16 mouse cellular contexts compared by ENCODE assay signal in the genomic region with DNA sequence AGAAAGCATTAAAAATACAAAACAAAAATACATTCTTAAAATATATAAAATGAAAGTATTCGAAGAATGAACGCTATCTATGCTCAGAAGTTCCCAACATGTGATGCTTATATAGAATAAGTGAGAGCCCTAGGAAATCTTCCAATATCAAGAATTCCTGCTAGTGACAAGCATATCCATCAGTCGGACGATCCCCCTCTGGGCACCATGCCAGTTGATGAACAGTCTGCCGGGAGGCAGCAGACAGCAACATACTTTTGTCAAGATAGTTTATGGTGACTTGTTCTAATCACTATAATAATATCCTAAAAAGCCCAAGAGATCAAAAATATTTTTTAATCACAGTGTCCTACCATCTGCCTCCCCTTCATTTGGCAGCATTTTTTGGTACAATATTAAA.
A peak's percentile ranks its signal among the peaks of the same experiment; 100 is the strongest.
DNase-seq lines count a peak whose midpoint lies in the region; ATAC-seq and TF ChIP-seq lines count a peak whose summit lies in the region.
"Had no signal": no experiment of that assay in that cellular context is flagged by ENCODE, and none has a peak within 500 bp of the region (broad histone marks: within the 10 kb centered on the region; RNA-seq: fewer than 3 reads in every experiment).

No protein-coding gene starts in this region.

- H3K27ac ChIP-seq in midbrain, postnatal 0 days (ENCODE audit: low read depth, low read length): no peak overlapping the region
- H3K27ac ChIP-seq in midbrain, embryonic 10.5 days (replicated peaks): no peak overlapping the region
- H3K27ac ChIP-seq: kidney, embryonic 15.5 days; left cerebral cortex, adult 2 months; limb, embryonic 13.5 days; neural tube, embryonic 12.5 days had no signal

- no peaks in the 10 kb centered on the region for H3K9me3 ChIP-seq in midbrain, postnatal 0 days (ENCODE audit: low read length)
- no peaks in the 10 kb centered on the region for H3K9me3 ChIP-seq in midbrain, embryonic 10.5 days (replicated peaks)
- H3K9me3 ChIP-seq: kidney, embryonic 15.5 days; limb, embryonic 13.5 days; neural tube, embryonic 12.5 days had no signal

- H3K4me2 ChIP-seq in midbrain, postnatal 0 days (ENCODE audit: low read depth, low read length, poor library complexity, severe bottlenecking): no peak overlapping the region
- H3K4me2 ChIP-seq: kidney, embryonic 15.5 days; limb, embryonic 13.5 days; neural tube, embryonic 12.5 days had no signal

- no peaks in the 10 kb centered on the region for H3K36me3 ChIP-seq in midbrain, postnatal 0 days (ENCODE audit: insufficient read depth, low read length)
- no peaks in the 10 kb centered on the region for H3K36me3 ChIP-seq in midbrain, embryonic 10.5 days
- H3K36me3 ChIP-seq: kidney, embryonic 15.5 days; limb, embryonic 13.5 days; neural tube, embryonic 12.5 days had no signal

- no peak overlapping the region for H3K4me3 ChIP-seq in midbrain, postnatal 0 days (ENCODE audit: low read depth, low read length)
- no peak overlapping the region for H3K4me3 ChIP-seq in midbrain, embryonic 10.5 days
- H3K4me3 ChIP-seq: kidney, embryonic 15.5 days; left cerebral cortex, adult 2 months; limb, embryonic 13.5 days; neural tube, embryonic 12.5 days had no signal

- DNase-seq in cerebellum, postnatal 14 days: peak; percentile 61 to 73
- no peak for DNase-seq in cerebellum, adult 9-11 months
- DNase-seq in kidney, postnatal 10 days: peak; percentile 33
- no peak for DNase-seq in kidney, adult 9 months
- DNase-seq in midbrain, postnatal 0 days (ENCODE audit: low spot score): peak; percentile 29
- DNase-seq in midbrain, embryonic 10.5 days (ENCODE audit: low spot score): no peak
- peak; percentile 7 for DNase-seq in lung, postnatal 14 days
- DNase-seq in embryo, embryonic 9.5 days (ENCODE audit: extremely low spot score): no peak
- DNase-seq: adrenal gland, adult 2 months; B cell, adult 2 months; heart, adult 11 months had no signal

- TF ChIP-seq CTCF in midbrain, postnatal 0 days (IDR thresholded peaks at IDR 0.05): no peak

- H3K27me3 ChIP-seq in midbrain, postnatal 0 days (ENCODE audit: insufficient read depth, low read length): no peaks in the 10 kb centered on the region
- H3K27me3 ChIP-seq in midbrain, embryonic 10.5 days (ENCODE audit: low read depth, poor library complexity, severe bottlenecking): no peaks in the 10 kb centered on the region
- H3K27me3 ChIP-seq: kidney, embryonic 15.5 days; limb, embryonic 13.5 days; neural tube, embryonic 12.5 days had no signal

- WGBS in midbrain, postnatal 0 days: 66% methylated on average over 5 of the region's 5 CpGs
- 94% methylated on average over 5 of the region's 5 CpGs for WGBS in midbrain, embryonic 10.5 days

- H3K9ac ChIP-seq in midbrain, postnatal 0 days (replicated peaks; ENCODE audit: low read length, poor library complexity, severe bottlenecking): no peak overlapping the region
- H3K9ac ChIP-seq: kidney, embryonic 15.5 days; limb, embryonic 13.5 days; neural tube, embryonic 12.5 days had no signal

- H3K4me1 ChIP-seq in midbrain, postnatal 0 days (ENCODE audit: insufficient read depth, low read length): no peaks in the 10 kb centered on the region
- no peaks in the 10 kb centered on the region for H3K4me1 ChIP-seq in midbrain, embryonic 10.5 days
- H3K4me1 ChIP-seq: kidney, embryonic 15.5 days; limb, embryonic 13.5 days; neural tube, embryonic 12.5 days had no signal

- no peak for ATAC-seq in midbrain, postnatal 0 days (ENCODE audit: low FRiP score)
- ATAC-seq: midbrain, embryonic 16.5 days had no signal

Comparison
In these comparisons a context has a peak if more than half of its experiments do, and no peak if none do; other contexts are left out.
1. DNase-seq: peak in cerebellum, postnatal 14 days (2 of 2), kidney, postnatal 10 days (single experiment), midbrain, postnatal 0 days (single experiment) and lung, postnatal 14 days (single experiment); none in cerebellum, adult 9-11 months (single experiment), kidney, adult 9 months (single experiment), midbrain, embryonic 10.5 days (single experiment) and embryo, embryonic 9.5 days (single experiment).